Mouse (Mus musculus) liver, embryonic 15.5 days (tissue): Measurements from ENCODE around the gene Grin2c. TPM values are rescaled to one million over a fixed set of nuclear protein-coding genes. Genes with fewer than 3 reads are reported as not detected.

ENCODE experiments used
- ATAC-seq: fragments of 200-750 bp; cut with Nextera tagmentation; 2 replicates; pipeline ENCODE4 v1.8.0; 2017; ENCODE audit warnings: moderate number of reproducible peaks, mild to moderate bottlenecking, moderate library complexity; ENCODE audit not compliant: insufficient read depth
- H3K27ac ChIP-seq: fragments of 300-500 bp; sonication (generic); replicated peaks from 2 replicates; pipeline ENCODE4 v1.5.1; 2015; ENCODE audit warnings: mild to moderate bottlenecking, inconsistent platforms
- H3K27me3 ChIP-seq: fragments of 300-500 bp; sonication (generic); 2 replicates; pipeline ENCODE4 v1.6.1; 2015; ENCODE audit warnings: mild to moderate bottlenecking, inconsistent platforms
- H3K36me3 ChIP-seq: fragments of 300-500 bp; sonication (generic); replicated peaks from 2 replicates; pipeline ENCODE4 v1.6.1; 2015; ENCODE audit warnings: moderate library complexity, mild to moderate bottlenecking, inconsistent platforms
- H3K4me1 ChIP-seq: fragments of 300-500 bp; sonication (generic); replicated peaks from 2 replicates; pipeline ENCODE4 v1.6.1; 2015; ENCODE audit warnings: inconsistent platforms
- H3K4me2 ChIP-seq: fragments of 300-500 bp; sonication (generic); 2 replicates; pipeline ENCODE4 v1.6.1; 2015; ENCODE audit warnings: moderate library complexity, mild to moderate bottlenecking, inconsistent platforms
- H3K4me3 ChIP-seq: fragments of 300-500 bp; sonication (generic); replicated peaks from 2 replicates; pipeline ENCODE4 v1.5.1; 2015; ENCODE audit warnings: mild to moderate bottlenecking, inconsistent platforms
- H3K9ac ChIP-seq: fragments of 300-500 bp; sonication (generic); 2 replicates; pipeline ENCODE4 v1.6.1; 2015; ENCODE audit warnings: moderate library complexity, mild to moderate bottlenecking, inconsistent platforms
- H3K9me3 ChIP-seq: fragments of 300-500 bp; sonication (generic); replicated peaks from 2 replicates; pipeline ENCODE4 v1.6.1; 2016; ENCODE audit warnings: inconsistent platforms
- WGBS: fragments of 180-500 bp; shearing (Covaris S2); methylation state at CpG from one replicate; pipeline ENCODE4 v1.1.7; 2015; ENCODE audit warnings: mixed read lengths; ENCODE audit not compliant: insufficient replicate concordance; 5-methylcytosine and 5-hydroxymethylcytosine counted together
- polyA plus RNA-seq: library from polyadenylated mRNA; unstranded; fragments of >200 nt; fragmentation: Nextera tagmentation; extraction: Ambion mirVana; gene quantifications from 2 replicates; pipeline ENCODE4 v1.2.1, GENCODE M21; 2015

Gene Grin2c
- polyA plus RNA-seq, 1 experiment from 2014 or later, result 0.05 TPM

DNA sequence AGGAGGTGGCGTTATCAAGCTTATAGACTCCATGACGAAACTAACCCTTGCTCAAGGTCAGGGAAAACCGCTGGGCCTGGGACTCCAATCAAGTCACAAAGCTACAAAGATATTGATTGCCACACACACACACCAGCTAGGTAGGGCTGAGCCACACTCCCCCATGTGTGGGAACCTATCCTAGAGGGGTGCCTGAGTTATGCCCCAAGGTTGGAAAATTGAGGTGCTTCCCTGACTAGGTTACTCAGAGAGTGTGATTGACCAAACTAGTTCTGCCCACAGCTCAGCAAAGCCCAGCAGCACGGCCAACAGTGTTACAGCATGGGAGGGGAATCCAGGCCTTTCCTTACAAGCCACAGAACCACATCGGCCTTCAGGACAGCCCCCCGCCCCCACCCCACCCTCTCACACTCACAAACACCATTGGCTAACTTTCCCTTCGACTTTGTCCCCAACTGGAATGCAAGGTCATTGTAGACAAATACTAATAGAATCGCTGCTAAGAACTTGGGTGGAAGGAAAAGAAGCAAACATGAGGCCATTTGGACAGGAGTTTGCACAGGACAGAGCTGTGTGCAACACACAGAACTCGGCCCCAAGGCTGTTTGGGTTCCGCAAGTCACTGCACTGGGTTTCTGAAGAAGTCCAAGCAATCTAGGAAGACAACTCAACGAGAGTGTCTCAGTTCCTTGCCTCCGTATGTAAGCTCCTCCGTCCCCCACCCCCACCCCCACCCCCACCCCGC lies 25.8 kb upstream of the Grin2c start:
- Histone ChIP-seq H3K4me2 (peak overlapping the region; percentile 42), H3K4me1 (peaks cover 28% of the 10 kb centered on the region), H3K4me3 (no peak overlapping the region), H3K9ac (no peak overlapping the region; the same call in 1 of the 2 replicates), H3K27me3 (peaks cover 17% of the 10 kb centered on the region), H3K9me3 (no peaks in the 10 kb centered on the region), H3K36me3 (no peaks in the 10 kb centered on the region), H3K27ac (peak overlapping the region; percentile 78)
- peak; percentile 55 for ATAC-seq
- WGBS, result 43% methylated on average over 14 of the region's 14 CpGs

DNA sequence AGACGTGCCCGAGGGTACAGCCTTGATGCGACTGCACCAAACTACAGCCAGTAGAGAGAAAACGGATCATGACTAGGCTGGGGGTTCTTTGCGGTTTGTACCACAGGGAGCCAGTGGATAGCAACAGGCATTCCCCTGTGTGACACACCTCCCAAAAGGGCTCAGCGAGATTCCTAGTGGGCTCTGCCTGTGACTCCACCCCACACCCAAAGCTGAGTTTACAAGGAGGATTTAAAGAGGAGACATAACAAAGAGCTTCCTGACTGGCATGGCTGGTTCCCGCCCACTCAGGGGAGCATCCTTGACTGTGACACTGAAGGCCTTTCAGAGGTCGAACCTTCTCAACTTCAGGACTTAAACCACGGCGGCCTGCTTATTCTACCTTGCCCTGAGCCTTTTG lies 24.5 kb upstream of the Grin2c start:
- H3K9ac ChIP-seq, result no peak overlapping the region
- H3K36me3 ChIP-seq, result no peaks in the 10 kb centered on the region
- 58% methylated on average over 10 of the region's 10 CpGs for WGBS
- peaks cover 4% of the 10 kb centered on the region for H3K27me3 ChIP-seq
- ATAC-seq, result no peak
- H3K4me2 ChIP-seq, result no peak overlapping the region
- no peak overlapping the region for H3K4me3 ChIP-seq
- H3K27ac ChIP-seq, result peak overlapping the region; percentile 77; the same call in 1 of the 2 replicates
- peaks cover 20% of the 10 kb centered on the region for H3K4me1 ChIP-seq
- H3K9me3 ChIP-seq, result no peaks in the 10 kb centered on the region

DNA sequence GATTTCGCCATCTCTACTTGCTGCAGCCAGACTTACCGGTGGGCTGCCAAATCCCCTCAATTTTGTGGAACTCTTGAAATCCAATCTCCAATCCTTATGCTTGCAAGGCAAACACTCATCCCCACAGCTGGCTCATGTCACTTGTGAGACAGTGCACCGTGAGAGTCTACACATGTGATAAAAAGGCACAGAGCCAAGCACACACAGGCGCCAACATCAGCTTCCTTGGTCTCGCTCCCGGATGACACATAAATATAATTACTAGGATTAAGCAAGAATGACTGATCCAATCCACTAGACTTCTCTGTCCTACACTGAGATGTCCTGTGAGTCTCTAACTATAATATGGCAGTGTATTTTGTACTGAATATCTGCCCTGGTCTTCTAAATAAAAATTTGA lies 23.9 kb upstream of the Grin2c start:
- no peak overlapping the region for H3K27ac ChIP-seq
- H3K36me3 ChIP-seq, result no peaks in the 10 kb centered on the region
- ATAC-seq, result no peak
- no peaks in the 10 kb centered on the region for H3K9me3 ChIP-seq
- H3K4me1 ChIP-seq, result peaks cover 21% of the 10 kb centered on the region
- no peak overlapping the region for H3K4me3 ChIP-seq
- no peak overlapping the region for H3K4me2 ChIP-seq
- 59% methylated on average over 6 of the region's 6 CpGs for WGBS
- H3K27me3 ChIP-seq, result no peaks in the 10 kb centered on the region
- no peak overlapping the region for H3K9ac ChIP-seq

DNA sequence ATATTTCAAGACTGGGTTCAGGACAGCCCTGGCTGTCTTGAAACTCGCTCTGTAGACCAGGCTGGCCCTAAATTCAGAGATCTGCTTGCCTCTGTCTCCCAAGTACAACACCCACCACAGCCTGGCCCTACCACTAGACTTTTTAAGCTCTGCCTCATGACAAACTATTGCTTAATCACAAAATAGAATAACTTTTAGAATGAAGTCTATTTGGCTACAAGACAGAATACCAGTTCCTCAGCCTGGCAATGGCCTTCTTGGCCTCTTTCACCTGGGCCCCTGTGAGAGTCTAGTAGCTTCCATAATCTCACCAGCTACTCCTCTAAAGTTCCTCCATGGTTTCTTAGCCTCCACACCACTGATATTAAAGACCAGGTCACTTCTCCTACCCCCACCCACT lies 23.3 kb upstream of the Grin2c start:
- H3K27ac ChIP-seq, result no peak overlapping the region
- H3K4me3 ChIP-seq, result no peak overlapping the region
- no peak for ATAC-seq
- no peak overlapping the region for H3K4me2 ChIP-seq
- H3K36me3 ChIP-seq, result no peaks in the 10 kb centered on the region
- WGBS, result 53% methylated on average over 1 of the region's 1 CpGs
- H3K9ac ChIP-seq, result no peak overlapping the region
- H3K9me3 ChIP-seq, result no peaks in the 10 kb centered on the region
- H3K4me1 ChIP-seq, result peaks cover 25% of the 10 kb centered on the region
- H3K27me3 ChIP-seq, result no peaks in the 10 kb centered on the region

DNA sequence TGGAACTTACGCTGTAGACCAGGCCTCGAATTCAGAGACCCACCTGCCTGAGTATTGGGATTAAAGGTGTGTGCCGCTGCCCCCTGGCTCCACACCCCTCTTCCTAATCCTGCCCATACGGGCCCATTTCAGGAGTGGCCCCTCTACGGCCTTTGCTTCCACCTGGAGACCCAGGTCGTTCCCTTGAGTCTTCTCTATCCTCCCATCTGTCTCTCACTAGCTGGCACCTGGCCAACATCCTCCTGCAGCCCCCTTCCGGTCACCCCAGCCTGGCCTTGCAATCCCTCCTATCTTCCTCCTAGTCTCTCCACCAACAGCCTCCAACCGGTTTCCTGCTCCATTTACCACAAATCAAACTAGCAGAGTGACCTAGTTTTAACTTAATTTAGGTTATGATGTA lies 22.8 kb upstream of the Grin2c start:
- Histone ChIP-seq H3K9ac (no peak overlapping the region), H3K4me3 (no peak overlapping the region), H3K9me3 (no peaks in the 10 kb centered on the region), H3K27me3 (no peaks in the 10 kb centered on the region), H3K4me2 (no peak overlapping the region), H3K4me1 (peaks cover 25% of the 10 kb centered on the region), H3K36me3 (no peaks in the 10 kb centered on the region), H3K27ac (no peak overlapping the region)
- ATAC-seq, result no peak
- 56% methylated on average over 8 of the region's 8 CpGs for WGBS

DNA sequence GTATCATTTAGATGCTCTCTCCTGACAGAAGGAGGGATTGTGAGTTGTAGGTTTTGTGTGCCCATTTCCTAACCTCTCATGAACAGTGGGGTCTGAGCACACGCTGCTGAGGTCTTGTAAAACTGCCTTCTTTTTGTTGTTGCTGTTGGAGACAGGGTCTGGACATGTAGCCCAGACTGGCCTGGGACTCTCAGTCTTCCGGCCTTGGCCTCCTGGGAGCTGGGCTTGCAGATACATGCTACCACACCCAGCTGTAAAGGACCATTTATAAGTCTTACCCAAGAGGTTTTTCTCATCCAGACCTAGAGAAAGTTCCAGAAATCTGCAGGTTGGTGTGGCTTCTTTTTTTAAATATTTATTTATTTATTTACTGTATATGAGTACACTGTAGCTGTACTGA lies 21.3 kb upstream of the Grin2c start:
- no peaks in the 10 kb centered on the region for H3K9me3 ChIP-seq
- ATAC-seq, result no peak
- no peak overlapping the region for H3K4me2 ChIP-seq
- WGBS, result 71% methylated on average over 2 of the region's 2 CpGs
- H3K36me3 ChIP-seq, result peaks cover 5% of the 10 kb centered on the region; the same call in 1 of the 2 replicates
- no peak overlapping the region for H3K27ac ChIP-seq
- no peak overlapping the region for H3K4me3 ChIP-seq
- peaks cover 25% of the 10 kb centered on the region for H3K4me1 ChIP-seq
- H3K9ac ChIP-seq, result no peak overlapping the region
- no peaks in the 10 kb centered on the region for H3K27me3 ChIP-seq

DNA sequence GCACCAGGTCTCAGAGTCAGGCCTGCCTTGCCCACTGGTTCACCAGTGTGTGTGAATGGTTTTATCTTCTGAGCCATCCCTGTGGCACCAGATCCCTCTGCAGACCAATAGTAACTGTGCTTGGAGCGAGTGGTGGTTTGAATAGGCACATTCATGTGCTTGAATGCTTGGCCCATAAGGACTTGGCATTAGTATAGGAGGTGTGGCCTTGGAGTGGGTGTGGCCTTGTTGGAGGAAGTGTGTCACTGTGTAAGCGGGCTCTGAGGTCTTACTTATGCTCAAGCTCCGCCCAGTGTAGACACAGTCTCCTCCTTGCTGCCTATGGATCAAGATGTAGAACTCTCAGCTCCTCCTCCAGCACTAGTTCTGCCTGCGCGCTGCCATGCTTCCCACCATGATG lies 20.3 kb upstream of the Grin2c start:
- Histone ChIP-seq H3K36me3 (peaks cover 5% of the 10 kb centered on the region; the same call in 1 of the 2 replicates), H3K27ac (no peak overlapping the region), H3K9me3 (no peaks in the 10 kb centered on the region), H3K27me3 (no peaks in the 10 kb centered on the region), H3K4me3 (no peak overlapping the region), H3K4me2 (no peak overlapping the region), H3K4me1 (peaks cover 22% of the 10 kb centered on the region), H3K9ac (no peak overlapping the region)
- WGBS, result 66% methylated on average over 5 of the region's 5 CpGs
- no peak for ATAC-seq

DNA sequence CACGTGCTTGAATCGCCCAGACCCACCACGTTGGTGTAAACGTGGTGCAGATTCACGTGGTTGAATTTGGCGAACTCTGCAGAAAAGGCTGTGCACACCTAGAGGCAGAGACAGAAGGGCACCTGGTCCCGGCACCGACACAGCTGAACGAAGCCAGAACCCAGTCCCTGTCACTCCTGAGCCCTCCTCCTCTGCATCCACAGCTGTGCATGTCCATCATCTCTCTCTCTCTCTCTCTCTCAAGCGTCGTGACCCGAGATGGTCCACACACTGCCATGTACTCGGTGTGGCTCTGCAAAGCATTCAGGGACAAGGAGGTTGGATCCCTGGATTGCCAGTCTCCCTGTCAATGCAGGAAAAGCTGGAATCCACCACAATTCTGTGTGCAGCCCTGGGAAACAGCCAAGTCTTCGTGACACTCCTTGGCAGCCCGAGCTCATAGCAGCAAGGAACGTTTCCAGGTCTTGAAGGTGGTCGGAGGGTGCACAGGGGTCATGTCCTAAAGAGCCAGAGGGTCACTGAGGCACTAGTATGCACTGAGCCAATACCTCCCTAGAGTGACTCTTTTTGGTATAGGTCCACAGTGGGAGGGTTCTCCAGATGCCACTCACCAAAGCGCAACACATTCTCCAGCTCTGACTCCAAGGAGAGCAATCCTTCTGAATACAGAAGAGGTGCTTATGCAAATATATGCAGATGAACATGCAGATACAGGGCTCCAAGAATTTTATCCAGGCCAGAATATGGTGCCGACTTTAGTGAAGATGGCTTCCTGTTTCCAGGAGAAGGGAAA lies 19.4 kb upstream of the Grin2c start:
- H3K4me2 ChIP-seq, result no peak overlapping the region
- H3K27me3 ChIP-seq, result no peaks in the 10 kb centered on the region
- no peak overlapping the region for H3K27ac ChIP-seq
- no peak for ATAC-seq
- H3K9me3 ChIP-seq, result no peaks in the 10 kb centered on the region
- 56% methylated on average over 19 of the region's 19 CpGs for WGBS
- no peak overlapping the region for H3K9ac ChIP-seq
- no peak overlapping the region for H3K4me3 ChIP-seq
- peaks cover 5% of the 10 kb centered on the region; the same call in 1 of the 2 replicates for H3K36me3 ChIP-seq
- H3K4me1 ChIP-seq, result peaks cover 14% of the 10 kb centered on the region; the same call in 1 of the 2 replicates

DNA sequence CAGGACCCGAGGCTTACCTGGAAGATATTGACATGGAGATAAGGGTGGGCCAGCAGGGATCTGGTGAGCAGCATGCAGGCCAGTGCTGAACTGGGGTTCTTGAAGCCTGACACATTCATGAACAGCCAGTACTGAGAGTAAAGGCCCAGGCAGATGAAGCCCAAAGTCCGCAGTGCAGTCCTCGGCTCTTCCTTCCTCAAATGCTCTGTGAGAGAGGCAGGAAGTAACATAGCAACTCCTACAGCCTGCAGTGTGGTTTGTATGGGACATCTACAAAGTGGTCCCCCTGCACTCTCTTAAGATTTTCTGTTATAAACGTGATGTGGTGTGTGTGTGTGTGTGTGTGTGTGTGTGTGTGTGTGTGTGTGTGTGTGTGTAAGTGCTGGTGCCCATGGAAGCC lies 18.2 kb upstream of the Grin2c start:
- 18% methylated on average over 4 of the region's 4 CpGs for WGBS
- Histone ChIP-seq H3K4me3 (no peak overlapping the region), H3K27ac (no peak overlapping the region), H3K4me2 (no peak overlapping the region), H3K4me1 (peaks cover 11% of the 10 kb centered on the region), H3K27me3 (no peaks in the 10 kb centered on the region), H3K9me3 (no peaks in the 10 kb centered on the region), H3K9ac (no peak overlapping the region), H3K36me3 (peaks cover 5% of the 10 kb centered on the region; the same call in 1 of the 2 replicates)
- ATAC-seq, result no peak

DNA sequence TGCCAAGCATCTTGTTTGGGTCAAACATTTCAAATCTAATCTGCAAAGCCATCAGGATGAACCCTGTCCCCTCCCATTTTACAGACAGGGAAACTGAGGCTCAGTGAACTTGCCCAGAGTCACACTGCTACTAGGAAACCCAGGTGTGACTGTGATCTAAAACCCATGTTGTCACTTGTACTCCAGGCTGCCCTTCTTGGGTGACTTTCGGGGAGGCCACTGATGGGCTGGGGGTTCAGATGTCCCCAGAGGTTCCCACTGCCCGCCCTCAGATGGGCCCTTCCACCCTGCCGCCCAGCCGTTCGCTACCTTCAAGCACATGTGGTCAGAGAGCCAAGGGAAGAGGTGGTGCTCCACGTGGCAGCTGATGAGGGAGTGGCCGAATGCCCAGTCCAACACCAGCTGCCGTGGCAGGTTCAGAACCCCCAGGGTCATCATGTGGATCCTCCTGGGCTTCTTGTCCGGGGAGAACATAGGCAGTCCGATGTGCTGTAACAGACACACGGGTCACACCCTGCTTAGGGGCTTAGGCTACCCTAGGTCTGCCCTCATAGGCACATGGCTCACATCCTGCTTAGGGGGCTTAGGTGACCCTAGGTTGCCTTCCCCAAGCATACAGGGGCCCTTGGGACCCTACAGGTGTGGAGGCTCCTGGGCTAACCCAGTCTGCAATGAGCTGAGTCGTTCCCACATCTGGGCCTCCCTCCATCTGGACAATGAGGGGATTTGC lies 17.0 kb upstream of the Grin2c start:
- Histone ChIP-seq H3K27me3 (no peaks in the 10 kb centered on the region), H3K4me1 (peaks cover 16% of the 10 kb centered on the region), H3K9ac (no peak overlapping the region), H3K4me3 (no peak overlapping the region), H3K9me3 (no peaks in the 10 kb centered on the region), H3K27ac (no peak overlapping the region), H3K36me3 (peaks cover 5% of the 10 kb centered on the region; the same call in 1 of the 2 replicates), H3K4me2 (no peak overlapping the region)
- ATAC-seq, result no peak
- WGBS, result 74% methylated on average over 12 of the region's 12 CpGs

DNA sequence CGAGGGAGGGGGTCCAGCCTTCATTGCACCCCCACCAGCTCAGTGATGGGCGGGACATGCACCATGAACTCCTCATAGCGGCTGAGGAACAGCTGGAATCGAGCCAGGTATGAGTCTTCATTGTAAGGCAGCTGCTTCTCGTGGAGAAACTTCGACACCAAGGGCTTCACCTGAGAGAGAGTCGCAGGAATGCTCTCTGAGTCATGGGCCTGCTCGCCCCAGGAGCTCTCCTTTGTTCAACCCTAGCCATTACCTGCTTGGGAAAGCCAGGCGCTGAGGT lies 16.4 kb upstream of the Grin2c start:
- Histone ChIP-seq H3K4me1 (peaks cover 17% of the 10 kb centered on the region), H3K27ac (no peak overlapping the region), H3K36me3 (peaks cover 5% of the 10 kb centered on the region; the same call in 1 of the 2 replicates), H3K4me3 (no peak overlapping the region), H3K27me3 (no peaks in the 10 kb centered on the region), H3K4me2 (no peak overlapping the region), H3K9ac (no peak overlapping the region), H3K9me3 (no peaks in the 10 kb centered on the region)
- no peak for ATAC-seq
- WGBS, result 66% methylated on average over 9 of the region's 9 CpGs
